Mouse (Mus musculus) brain, embryonic 14.5 days (tissue): ENCODE results near the gene Tmem143.

Source experiments
- CTCF ChIP-seq: fragments of 200-500 bp; IDR thresholded peaks from 2 replicates; pipeline ENCODE4 v1.5.1; 2012; ENCODE audit warnings: inconsistent platforms, mild to moderate bottlenecking, moderate library complexity, borderline replicate concordance; ENCODE audit not compliant: insufficient read depth, insufficient read length; ENCODE audit errors: extremely low read depth
- POLR2A ChIP-seq: fragments of 200-500 bp; IDR thresholded peaks from 2 replicates; pipeline ENCODE4 v1.6.1; 2012; ENCODE audit warnings: mild to moderate bottlenecking, inconsistent platforms, borderline replicate concordance; ENCODE audit not compliant: poor library complexity, insufficient read depth, insufficient read length, severe bottlenecking; ENCODE audit errors: extremely low read depth

DNA sequence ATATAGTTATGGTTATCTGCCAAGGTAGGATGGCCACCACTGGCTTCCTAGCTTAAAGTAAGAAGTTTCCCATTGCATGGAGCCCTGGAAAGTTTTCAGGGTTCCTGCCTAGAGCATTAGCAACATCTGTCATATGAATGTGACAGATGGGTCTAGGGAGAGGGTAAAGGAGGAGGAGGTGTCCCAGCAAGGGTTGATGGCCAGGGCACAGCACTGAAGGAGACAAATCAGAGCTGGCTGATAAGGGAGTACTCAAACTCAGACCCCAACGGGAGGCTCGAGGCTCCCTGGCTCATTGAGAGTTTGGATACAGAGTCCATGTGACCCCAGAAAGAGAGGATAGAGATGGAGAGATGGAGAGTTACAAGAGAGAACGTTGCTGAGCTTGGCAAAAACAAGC lies 46.1 kb upstream of the Tmem143 start:
- no peak for TF ChIP-seq POLR2A
- no peak for TF ChIP-seq CTCF
